Mouse (Mus musculus): ENCODE results near the gene Espl1. TPM values are rescaled to one million over a fixed set of nuclear protein-coding genes. Genes with fewer than 3 reads are reported as not detected.

The Espl1 gene
- total RNA-seq, 2 experiments from 2014 or later, result 19.2 to 34.8 TPM

- no peak for ATAC-seq (replicated peaks; ENCODE audit: poor library complexity)
These were observed 70.8 kb downstream of the Espl1 start, which contains the start of gene Sp7 for GRCm38 (mm10) chr15:102366733-102367344. Sp7 (minus strand) TSS chr15:102367182.

GRCm38 (mm10) chr15:102369972-102370371 is 73.9 kb downstream of the Espl1 start:
- ATAC-seq (replicated peaks; ENCODE audit: poor library complexity), result no peak

GRCm38 (mm10) chr15:102370727-102371126 is 74.7 kb downstream of the Espl1 start:
- ATAC-seq (replicated peaks; ENCODE audit: poor library complexity), result no peak

Other genes starting within 250 kb of the Espl1 start
- gene Eif4b, start 222.5 kb upstream of the Espl1 start, total RNA-seq (2015), result 163 and 180 TPM in 2 replicates
- gene Eif4b, start 222.5 kb upstream of the Espl1 start, total RNA-seq (2017), result 394 and 459 TPM in 2 replicates
- gene Tns2, start 195.9 kb upstream of the Espl1 start, total RNA-seq (2015), result not detected in 2 replicates
- gene Tns2, start 195.9 kb upstream of the Espl1 start, total RNA-seq (2017), result not detected in 2 replicates
- gene Spryd3, start 160.0 kb upstream of the Espl1 start, total RNA-seq (2015), result 2.9 and 3.2 TPM in 2 replicates
- 11.5 and 17.9 TPM in 2 replicates for gene Spryd3, start 160.0 kb upstream of the Espl1 start, total RNA-seq (2017)
- gene Igfbp6, start 151.9 kb upstream of the Espl1 start, total RNA-seq (2015), result not detected in 2 replicates
- not detected in 2 replicates for gene Igfbp6, start 151.9 kb upstream of the Espl1 start, total RNA-seq (2017)
- 0.73 and 1.9 TPM in 2 replicates for gene Soat2, start 145.7 kb upstream of the Espl1 start, total RNA-seq (2015)
- 1.2 and 3.3 TPM in 2 replicates for gene Soat2, start 145.7 kb upstream of the Espl1 start, total RNA-seq (2017)
- gene Zfp740, start 93.0 kb upstream of the Espl1 start, total RNA-seq (2015), result 19.7 and 28.7 TPM in 2 replicates
- 28.3 and 29.5 TPM in 2 replicates for gene Zfp740, start 93.0 kb upstream of the Espl1 start, total RNA-seq (2017)
- gene Csad, start 91.5 kb upstream of the Espl1 start, total RNA-seq (2015), result 6.3 and 10.2 TPM in 2 replicates
- 6.4 and 8.1 TPM in 2 replicates for gene Csad, start 91.5 kb upstream of the Espl1 start, total RNA-seq (2017)
- gene Itgb7, start 64.3 kb upstream of the Espl1 start, total RNA-seq (2015), result 26.6 and 29.2 TPM in 2 replicates
- gene Itgb7, start 64.3 kb upstream of the Espl1 start, total RNA-seq (2017), result 36.7 and 44.6 TPM in 2 replicates
- 4.1 and 4.8 TPM in 2 replicates for gene Rarg, start 38.7 kb upstream of the Espl1 start, total RNA-seq (2015)
- 3.9 and 4.2 TPM in 2 replicates for gene Rarg, start 38.7 kb upstream of the Espl1 start, total RNA-seq (2017)
- gene Gm9918, start 25.7 kb upstream of the Espl1 start, total RNA-seq (2015), result not detected in 2 replicates
- not detected in 2 replicates for gene Gm9918, start 25.7 kb upstream of the Espl1 start, total RNA-seq (2017)
- gene Mfsd5, start 16.8 kb upstream of the Espl1 start, total RNA-seq (2015), result 28.2 and 33.0 TPM in 2 replicates
- gene Mfsd5, start 16.8 kb upstream of the Espl1 start, total RNA-seq (2017), result 17.8 and 25.5 TPM in 2 replicates
- gene Pfdn5, start 29.9 kb downstream of the Espl1 start, total RNA-seq (2015), result 345 and 346 TPM in 2 replicates
- 343 and 379 TPM in 2 replicates for gene Pfdn5, start 29.9 kb downstream of the Espl1 start, total RNA-seq (2017)
- 26.5 and 28.4 TPM in 2 replicates for gene Myg1, start 35.4 kb downstream of the Espl1 start, total RNA-seq (2015)
- gene Myg1, start 35.4 kb downstream of the Espl1 start, total RNA-seq (2017), result 56.4 and 58.5 TPM in 2 replicates
- 103 and 110 TPM in 2 replicates for gene Aaas, start 54.5 kb downstream of the Espl1 start, total RNA-seq (2015)
- 141 and 151 TPM in 2 replicates for gene Aaas, start 54.5 kb downstream of the Espl1 start, total RNA-seq (2017)
- not detected in 2 replicates for gene Sp7, start 70.9 kb downstream of the Espl1 start, total RNA-seq (2015)
- gene Sp7, start 70.9 kb downstream of the Espl1 start, total RNA-seq (2017), result not detected in 2 replicates
- gene Sp1, start 109.9 kb downstream of the Espl1 start, total RNA-seq (2015), result 62.0 and 63.9 TPM in 2 replicates
- 46.4 and 52.9 TPM in 2 replicates for gene Sp1, start 109.9 kb downstream of the Espl1 start, total RNA-seq (2017)
- gene Amhr2, start 149.1 kb downstream of the Espl1 start, total RNA-seq (2015), result 0.07 TPM in 1 of 2 replicates, not detected in the other
- gene Amhr2, start 149.1 kb downstream of the Espl1 start, total RNA-seq (2017), result not detected in 2 replicates
- 71.0 and 73.0 TPM in 2 replicates for gene Prr13, start 162.8 kb downstream of the Espl1 start, total RNA-seq (2015)
- 48.6 and 51.5 TPM in 2 replicates for gene Prr13, start 162.8 kb downstream of the Espl1 start, total RNA-seq (2017)
- 946 and 973 TPM in 2 replicates for gene Pcbp2, start 174.3 kb downstream of the Espl1 start, total RNA-seq (2015)
- gene Pcbp2, start 174.3 kb downstream of the Espl1 start, total RNA-seq (2017), result 175 and 191 TPM in 2 replicates
- gene Gm10337, start 207.5 kb downstream of the Espl1 start, total RNA-seq (2015), result not detected in 2 replicates
- not detected in 2 replicates for gene Gm10337, start 207.5 kb downstream of the Espl1 start, total RNA-seq (2017)
- gene Map3k12, start 220.8 kb downstream of the Espl1 start, total RNA-seq (2015), result 1.2 TPM in 1 of 2 replicates, not detected in the other
- 0.12 and 0.24 TPM in 2 replicates for gene Map3k12, start 220.8 kb downstream of the Espl1 start, total RNA-seq (2017)
- 13.1 and 17.4 TPM in 2 replicates for gene Tarbp2, start 221.9 kb downstream of the Espl1 start, total RNA-seq (2015)
- 22.6 and 26.7 TPM in 2 replicates for gene Tarbp2, start 221.9 kb downstream of the Espl1 start, total RNA-seq (2017)
- gene Npff, start 228.7 kb downstream of the Espl1 start, total RNA-seq (2015), result 7.2 and 8.9 TPM in 2 replicates
- gene Npff, start 228.7 kb downstream of the Espl1 start, total RNA-seq (2017), result 1.2 TPM in 1 of 2 replicates, not detected in the other